Mouse (Mus musculus) testis, postnatal 10 days (tissue): ENCODE results near the gene Rptor.
"Not testable (repeated sequence)": the region's sequence is repeated elsewhere in the genome, so short reads cannot be mapped to it uniquely, and the experiment has no call there.

Experiments
- DNase-seq: peaks from one replicate; pipeline ENCODE4 v3.0.0; 2021; ENCODE audit warnings: low spot score

Rptor gene

DNA sequence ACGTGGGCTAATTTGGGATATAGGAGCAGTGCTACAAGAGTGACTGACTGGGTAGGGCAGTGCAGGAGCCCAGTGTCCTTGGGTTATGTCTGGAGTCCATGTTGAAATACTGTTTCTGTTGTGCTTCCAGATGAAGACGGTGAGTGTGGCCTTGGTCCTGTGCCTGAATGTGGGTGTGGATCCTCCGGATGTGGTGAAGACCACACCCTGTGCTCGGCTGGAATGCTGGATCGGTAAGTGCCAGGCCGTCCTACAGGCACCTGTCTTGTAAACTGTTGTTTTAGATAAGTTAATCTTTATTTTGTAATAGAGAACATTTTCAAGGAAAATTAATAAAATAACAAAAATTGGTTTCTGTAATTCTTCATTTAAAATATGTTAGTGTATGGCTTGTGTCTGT is 54.8 kb downstream of the Rptor start:
- no peak for DNase-seq

- no peak for DNase-seq
These were observed 56.6 kb downstream of the Rptor start for GRCm38 (mm10) chr11:119659296-119659695.

DNA sequence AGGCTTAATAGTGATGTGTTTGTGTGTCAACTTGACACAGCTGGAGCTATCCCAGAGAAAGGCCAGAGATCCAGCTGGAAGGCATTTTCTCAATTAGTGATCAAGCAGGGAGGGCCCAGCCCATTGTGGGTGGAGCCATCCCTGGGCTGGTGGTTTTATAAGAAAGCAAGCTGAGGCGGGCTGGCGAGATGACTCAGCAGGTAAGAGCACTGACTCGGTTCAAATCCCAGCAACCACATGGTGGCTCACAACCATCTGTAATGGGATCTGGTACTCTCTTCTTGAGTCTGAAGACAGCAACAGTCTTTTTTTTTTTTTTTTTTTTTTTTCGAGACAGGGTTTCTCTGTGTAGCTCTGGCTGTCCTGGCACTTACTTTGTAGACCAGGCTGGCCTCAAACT is 58.8 kb downstream of the Rptor start:
- not testable (repeated sequence) for DNase-seq

DNA sequence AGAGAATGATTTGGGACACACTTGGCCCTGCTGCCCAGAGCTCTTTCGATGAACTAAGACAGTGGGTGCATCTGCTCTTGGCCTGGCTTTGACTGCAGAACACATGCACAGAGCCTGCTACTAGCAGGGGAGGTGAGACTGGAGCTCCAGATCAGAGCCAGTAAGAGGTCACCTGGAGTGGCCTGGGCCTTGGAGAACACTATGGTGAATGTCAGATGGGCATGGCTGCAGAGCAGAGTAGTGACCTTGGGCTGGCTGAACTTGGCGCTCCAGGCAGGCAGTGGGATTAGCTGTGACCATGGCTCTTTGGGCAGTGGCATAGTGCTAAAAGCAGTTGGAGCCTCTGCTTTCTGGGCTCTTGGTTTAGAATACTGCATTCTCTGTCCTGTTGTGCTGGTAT is 61.2 kb downstream of the Rptor start:
- DNase-seq = no peak

- no peak for DNase-seq
These were observed 62.1 kb downstream of the Rptor start for GRCm38 (mm10) chr11:119664678-119665307.

DNA sequence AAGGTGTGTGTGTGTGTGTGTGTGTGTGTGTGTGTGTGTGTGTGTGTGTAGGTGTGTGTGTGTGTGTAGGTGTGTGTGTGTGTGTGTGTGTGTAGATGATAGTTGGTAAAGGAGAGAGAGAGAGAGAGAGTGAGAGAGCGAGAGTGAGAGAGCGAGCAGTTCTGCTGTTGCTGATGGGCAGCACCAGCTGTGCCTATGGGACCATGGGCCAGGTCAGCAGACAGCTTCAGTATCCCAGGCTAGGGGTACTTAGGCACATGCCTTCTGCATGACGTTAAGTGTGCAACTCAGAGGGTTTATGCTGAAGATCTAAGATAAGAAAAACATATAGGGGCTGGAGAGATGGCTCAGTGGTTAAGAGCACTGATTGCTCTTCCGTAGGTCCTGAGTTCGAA is 62.6 kb downstream of the Rptor start:
- no peak for DNase-seq

DNA sequence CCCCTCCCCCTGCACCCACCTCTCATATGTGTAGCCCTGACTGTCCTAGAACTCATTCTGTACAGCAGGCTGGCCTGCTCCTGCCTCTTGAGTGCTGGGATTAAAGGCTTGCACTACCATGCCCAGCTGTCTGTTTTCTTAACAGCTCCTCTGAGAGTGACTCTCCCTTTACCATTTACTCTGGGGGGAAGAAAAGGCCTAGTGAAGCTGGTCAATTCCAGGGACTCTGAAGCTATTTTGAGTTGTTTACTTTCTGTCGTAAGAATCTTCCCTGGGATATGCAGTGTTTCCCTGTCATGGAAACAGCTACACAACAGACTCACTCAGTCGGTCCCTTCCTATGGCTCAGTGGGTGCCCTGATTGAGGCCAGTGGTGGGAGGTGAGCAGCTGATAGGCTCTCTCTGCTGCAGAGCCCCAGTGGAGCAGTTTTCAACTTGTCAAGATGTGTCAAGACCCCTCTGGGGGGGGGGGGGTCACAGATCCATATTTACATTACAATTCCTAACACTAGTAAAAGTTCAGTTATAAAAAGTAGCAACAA is 63.9 kb downstream of the Rptor start:
- no peak for DNase-seq

- DNase-seq = no peak
These were observed 68.3 kb downstream of the Rptor start for GRCm38 (mm10) chr11:119670690-119671666.

DNA sequence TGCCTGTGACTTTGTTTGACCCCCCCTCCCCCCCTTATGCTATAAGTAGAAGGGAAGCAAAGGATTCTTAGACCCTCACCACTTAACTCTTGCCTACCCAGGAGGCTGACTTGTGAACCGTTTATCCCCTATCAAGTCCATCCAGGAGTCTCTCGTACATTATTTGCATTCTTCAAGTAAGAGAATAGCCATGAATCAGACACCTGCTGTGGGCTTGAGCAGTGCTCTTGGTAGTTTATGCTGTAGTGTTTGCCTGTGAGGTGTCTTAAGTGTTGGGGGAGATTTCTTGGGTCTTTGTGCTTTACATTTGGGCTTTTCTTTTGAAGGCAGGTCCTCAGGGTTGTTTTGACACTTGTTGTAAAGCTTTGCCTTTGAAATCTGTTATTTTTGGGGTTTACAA is 69.3 kb downstream of the Rptor start:
- no peak for DNase-seq

DNA sequence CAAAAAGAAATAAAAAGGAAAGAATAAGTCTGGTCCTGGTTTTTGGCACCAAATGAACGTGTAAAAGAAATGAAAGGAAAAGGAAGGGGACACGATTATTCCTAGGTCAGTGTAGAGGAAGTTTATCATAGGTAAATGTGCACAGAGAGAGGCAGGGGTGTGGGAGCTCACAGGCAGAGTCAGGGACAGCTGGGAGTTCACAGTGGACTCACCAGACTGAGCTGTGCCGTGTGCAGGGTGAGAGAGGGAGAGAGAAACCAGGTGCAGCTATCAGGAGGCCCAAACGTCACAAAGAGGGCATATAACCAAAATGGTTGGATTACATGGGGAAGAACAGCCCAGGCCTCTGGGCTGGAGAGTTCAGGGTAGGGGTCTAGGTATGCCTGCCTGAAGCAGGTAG is 70.1 kb downstream of the Rptor start:
- no peak for DNase-seq

GRCm38 (mm10) chr11:119674835-119675234 is 72.1 kb downstream of the Rptor start:
- DNase-seq = peak; percentile 52

DNA sequence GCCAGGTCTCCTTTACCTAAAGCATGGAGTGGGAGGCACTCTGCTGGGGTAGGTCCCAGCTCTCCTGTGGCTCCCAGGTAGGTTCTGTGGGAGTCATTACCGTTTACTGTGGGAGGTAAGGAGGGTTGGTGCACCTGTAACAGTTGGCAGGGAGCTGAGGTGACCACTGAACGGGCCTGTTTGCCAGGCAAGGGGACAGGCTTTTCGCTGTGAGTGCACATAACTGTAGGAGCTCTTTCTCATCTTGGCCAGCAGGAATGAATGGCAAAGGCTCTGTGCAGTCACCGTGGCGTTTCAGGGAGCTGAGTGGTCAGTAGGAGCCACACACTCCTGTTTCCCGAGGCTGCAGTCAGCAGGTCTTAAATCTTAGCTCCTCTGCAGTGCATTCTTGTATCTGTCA is 72.8 kb downstream of the Rptor start:
- no peak for DNase-seq

DNA sequence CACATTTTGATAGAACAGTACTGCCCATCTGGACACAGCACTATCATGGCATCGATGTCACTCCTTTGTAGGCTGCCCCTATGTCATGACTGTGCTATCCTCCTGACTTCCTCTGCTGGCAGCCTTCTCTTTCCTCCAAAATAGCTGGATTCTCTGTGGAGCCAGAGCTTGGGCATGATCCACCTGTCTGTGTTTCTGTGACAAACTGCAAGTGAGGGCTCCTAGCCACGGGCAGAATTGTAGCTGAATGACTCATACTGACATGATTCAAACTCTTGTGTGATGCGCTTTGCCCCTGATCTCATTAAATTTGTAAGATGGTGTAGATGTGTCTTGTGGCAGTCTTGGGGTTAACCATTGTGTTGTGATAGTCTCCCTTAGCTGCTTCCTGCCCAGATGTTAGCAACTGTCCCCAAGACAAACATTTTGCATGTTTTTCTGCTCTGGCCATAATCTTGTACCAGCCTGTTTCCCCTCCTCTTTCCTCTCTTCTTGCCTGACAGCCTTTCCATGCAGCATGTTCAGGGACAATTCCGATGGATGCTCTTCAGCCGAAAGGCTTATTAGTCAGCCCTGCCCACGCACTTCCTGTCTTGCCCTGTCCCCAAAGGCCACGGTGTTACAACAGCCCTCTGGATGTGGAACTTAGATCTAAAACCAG is 74.2 kb downstream of the Rptor start:
- no peak for DNase-seq

DNA sequence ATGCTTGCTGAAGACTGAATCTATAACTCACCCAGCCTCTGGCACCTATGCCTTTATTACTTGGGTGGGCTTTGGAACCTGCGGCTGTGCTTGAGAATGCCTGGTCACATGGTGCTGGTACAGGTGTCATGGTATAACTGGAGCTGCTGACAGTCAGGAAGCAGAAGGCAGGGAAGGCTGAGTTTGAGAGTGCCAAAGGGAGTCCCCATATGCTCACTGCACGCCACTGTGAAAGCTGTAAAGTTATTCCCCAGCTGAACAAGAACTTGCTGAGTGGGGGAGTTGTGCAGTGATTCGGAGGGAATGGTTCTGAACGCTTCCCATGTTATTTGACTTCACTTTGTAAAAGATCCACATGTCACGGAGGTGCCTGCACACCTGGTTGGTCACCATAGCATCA is 75.7 kb downstream of the Rptor start:
- no peak for DNase-seq

DNA sequence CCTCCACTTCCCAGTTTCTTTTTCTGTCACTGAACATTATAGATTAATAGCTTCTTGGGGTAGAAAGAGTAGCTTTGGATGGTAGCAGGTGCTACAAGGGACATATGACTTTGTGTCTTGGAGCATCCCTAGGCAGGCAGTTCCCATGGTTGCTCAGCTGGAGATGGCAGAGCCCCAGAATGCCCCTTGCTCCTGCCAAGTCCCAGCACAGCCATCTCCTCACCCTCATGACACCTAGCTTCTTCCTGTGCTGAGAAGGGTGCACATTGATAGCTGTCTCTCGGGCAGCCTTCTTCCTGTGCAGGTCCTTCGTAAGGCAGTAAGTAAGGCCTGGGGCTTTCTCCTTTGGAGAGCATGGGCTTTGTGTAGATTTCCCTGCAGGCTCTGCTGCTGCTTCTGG is 78.0 kb downstream of the Rptor start:
- no peak for DNase-seq

DNA sequence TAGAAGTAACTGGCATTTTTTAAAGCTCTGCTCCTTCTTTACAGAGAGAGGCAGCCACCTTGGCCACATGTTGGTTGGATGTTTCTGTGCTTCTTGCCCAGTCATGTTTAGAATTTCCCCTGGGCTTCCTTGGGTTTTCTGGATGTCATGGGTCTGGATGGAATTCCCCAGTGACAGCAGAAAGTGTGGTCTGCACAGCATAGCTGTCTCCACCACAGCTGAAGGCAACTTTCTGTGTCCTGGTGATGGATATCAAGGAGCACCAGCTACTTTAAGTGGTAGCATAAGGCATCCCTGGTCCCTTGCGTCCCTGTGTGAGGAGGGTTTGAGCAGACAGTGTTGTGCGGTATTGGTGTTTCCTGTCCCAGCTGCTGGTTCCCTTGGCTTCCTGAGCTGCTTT is 79.6 kb downstream of the Rptor start:
- DNase-seq = no peak

DNA sequence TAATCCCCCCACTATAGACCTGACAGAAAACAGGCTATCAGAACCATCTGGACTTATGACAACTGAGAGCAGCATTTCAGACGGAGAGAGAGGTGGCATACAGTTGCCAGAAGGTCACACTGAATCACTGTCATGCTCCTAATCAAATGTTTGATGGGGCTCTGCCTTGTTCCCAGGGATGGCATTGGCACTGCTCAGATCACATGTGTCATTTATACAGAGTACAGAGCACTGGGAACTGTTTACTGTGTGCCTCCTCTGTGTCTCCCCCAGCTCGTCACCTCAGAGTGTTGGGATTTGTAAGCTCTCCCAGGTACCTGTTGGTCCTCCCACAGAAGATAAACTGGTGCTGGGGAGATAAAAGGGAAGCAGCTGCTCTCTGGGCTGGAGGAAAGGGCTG is 81.1 kb downstream of the Rptor start:
- no peak for DNase-seq

- DNase-seq = no peak
These were observed 82.8 kb downstream of the Rptor start for GRCm38 (mm10) chr11:119685477-119685876.

DNA sequence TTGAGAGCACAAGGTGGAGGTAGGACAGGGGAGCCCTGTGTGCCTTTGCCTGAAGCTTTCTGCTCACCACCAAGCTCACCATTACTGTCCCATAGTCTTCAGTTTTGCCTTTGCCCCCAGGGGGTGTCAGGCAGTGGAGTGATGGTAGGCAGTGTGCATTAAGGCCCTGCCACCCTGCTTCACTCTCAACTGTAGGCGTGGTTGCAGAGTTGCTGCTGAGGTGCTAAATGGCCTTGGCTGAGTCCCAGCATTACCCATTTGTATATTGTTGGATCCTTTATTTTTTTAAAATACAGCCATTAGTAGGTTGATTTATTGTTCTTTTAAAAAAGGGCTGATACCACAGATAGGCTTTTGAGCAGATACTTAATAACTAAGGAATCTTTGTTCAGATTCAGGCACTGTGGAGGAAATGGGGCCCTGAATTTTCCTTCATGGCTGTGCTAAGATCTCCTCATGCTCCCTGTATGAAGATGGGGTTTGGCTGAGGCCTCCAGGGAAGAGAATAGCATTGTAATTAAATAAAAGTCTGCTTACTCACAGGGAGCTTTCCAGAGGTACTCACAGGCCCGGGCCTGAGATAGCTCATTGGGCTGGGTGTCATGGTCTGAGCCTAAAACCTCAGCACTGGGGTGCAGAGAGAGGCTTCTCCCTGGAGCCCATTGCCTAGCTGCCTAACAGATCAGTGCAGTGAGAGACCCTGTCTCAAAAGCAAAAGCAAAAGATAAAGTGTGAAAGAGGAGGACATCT is 83.4 kb downstream of the Rptor start:
- DNase-seq = no peak

GRCm38 (mm10) chr11:119687316-119687715 is 84.6 kb downstream of the Rptor start:
- DNase-seq = no peak

- no peak for DNase-seq
These were observed 85.3 kb downstream of the Rptor start for GRCm38 (mm10) chr11:119687966-119688365.

DNA sequence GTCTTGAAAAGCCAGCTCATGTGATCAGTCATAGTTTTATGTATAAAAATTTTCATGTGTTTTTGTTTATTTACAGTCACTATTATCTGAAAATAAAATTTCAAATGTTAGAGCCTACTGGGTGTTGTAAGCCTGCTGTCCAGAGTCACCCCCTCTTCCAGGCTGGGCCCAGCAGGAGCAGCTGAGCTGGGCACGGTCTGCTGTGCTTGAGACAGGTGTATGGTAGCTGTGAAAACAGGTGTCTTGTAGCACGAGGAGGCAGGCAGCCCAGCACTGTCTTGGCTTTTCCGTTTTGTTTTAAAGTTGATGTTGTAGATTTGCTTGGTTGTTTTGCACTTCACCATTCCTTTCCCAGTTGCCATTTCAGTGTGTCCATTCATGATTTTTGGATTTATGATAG is 87.2 kb downstream of the Rptor start:
- no peak for DNase-seq
